Mouse (Mus musculus) erythroblast, embryonic 14.5 days (primary cell): ENCODE data around the gene Zfp296.

Source experiments
- GATA1 ChIP-seq: IDR thresholded peaks from 2 replicates; pipeline ENCODE4 v1.6.1; 2012; ENCODE audit warnings: low read length, inconsistent platforms, mixed read lengths
- TAL1 ChIP-seq: IDR thresholded peaks from 3 replicates; pipeline ENCODE4 v1.6.1; 2012; ENCODE audit warnings: low read length, inconsistent platforms, mixed read lengths

- TF ChIP-seq TAL1 = no peak
- no peak for TF ChIP-seq GATA1
These were observed 15.7 kb upstream of the Zfp296 start for GRCm38 (mm10) chr7:19561431-19561764.
